In the genomic region with DNA sequence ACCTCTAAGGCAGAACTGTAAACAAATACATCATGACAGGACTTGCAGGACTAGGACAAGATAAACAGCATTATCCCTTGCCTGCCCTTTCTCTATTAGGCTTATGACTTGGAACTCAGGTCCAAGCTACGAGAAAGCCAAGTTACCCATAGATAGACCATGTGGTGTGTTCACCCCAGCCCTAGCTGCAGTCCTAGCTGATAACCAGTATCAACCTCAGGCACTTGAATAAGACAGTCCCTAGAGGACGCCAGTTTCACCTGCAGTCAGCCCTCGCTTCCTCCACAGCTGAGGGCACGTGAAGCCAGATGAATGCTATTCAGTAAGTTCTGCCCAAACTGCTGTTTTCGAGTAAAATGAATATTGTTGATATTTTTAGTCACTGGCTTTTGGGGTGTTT, we compare ENCODE assay signal across 19 mouse cellular contexts.
DNase-seq lines count a peak whose midpoint lies in the region; ATAC-seq lines count a peak whose summit lies in the region.
"Had no signal": no experiment of that assay in that cellular context is flagged by ENCODE, and none has a peak within 500 bp of the region (broad histone marks: within the 10 kb centered on the region; RNA-seq: fewer than 3 reads in every experiment).

No protein-coding gene starts in this region.

- no peak overlapping the region for H3K4me3 ChIP-seq in embryonic facial prominence, embryonic 13.5 days
- H3K4me3 ChIP-seq in embryonic facial prominence, embryonic 10.5 days = no peak overlapping the region
- H3K4me3 ChIP-seq in embryonic facial prominence, embryonic 14.5 days (ENCODE audit: low read depth, low read length) = no peak overlapping the region
- no peak overlapping the region for H3K4me3 ChIP-seq in liver, embryonic 13.5 days (replicated peaks)
- H3K4me3 ChIP-seq: forebrain, embryonic 15.5 days; heart, adult 2 months; heart, embryonic 12.5 days; hindbrain, embryonic 10.5 days had no signal

- no peak for ATAC-seq in embryonic facial prominence, embryonic 13.5 days (ENCODE audit: insufficient number of reproducible peaks, insufficient read depth, low FRiP score, low TSS enrichment, low read depth)
- ATAC-seq in embryonic facial prominence, embryonic 14.5 days (ENCODE audit: low read depth) = no peak
- peak; percentile 86 for ATAC-seq in liver, embryonic 13.5 days (ENCODE audit: low read depth)
- ATAC-seq: activated CD4-positive, CD25-positive, alpha-beta regulatory T cell, adult 4 months; forebrain, embryonic 15.5 days; Patski had no signal

- H3K4me2 ChIP-seq in embryonic facial prominence, embryonic 13.5 days = no peak overlapping the region
- no peak overlapping the region for H3K4me2 ChIP-seq in embryonic facial prominence, embryonic 14.5 days (ENCODE audit: low read depth, low read length)
- H3K4me2 ChIP-seq in liver, embryonic 13.5 days = no peak overlapping the region
- H3K4me2 ChIP-seq: forebrain, embryonic 15.5 days; heart, embryonic 12.5 days; hindbrain, embryonic 14.5 days had no signal

- peaks cover 3% of the 10 kb centered on the region; the same call in 1 of the 2 replicates for H3K27me3 ChIP-seq in embryonic facial prominence, embryonic 13.5 days
- peaks cover 21% of the 10 kb centered on the region for H3K27me3 ChIP-seq in embryonic facial prominence, embryonic 10.5 days (replicated peaks; ENCODE audit: low read depth, poor library complexity, severe bottlenecking)
- 0 out of 2 replicates have a peak, but pooled peaks cover 3% of the 10 kb centered on the region for H3K27me3 ChIP-seq in embryonic facial prominence, embryonic 14.5 days (replicated peaks; ENCODE audit: control insufficient read depth, insufficient read depth, low read length)
- H3K27me3 ChIP-seq in liver, embryonic 13.5 days = no peaks in the 10 kb centered on the region
- H3K27me3 ChIP-seq: heart, embryonic 12.5 days had no signal

- WGBS in embryonic facial prominence, embryonic 13.5 days = 34% methylated on average over 5 of the region's 5 CpGs
- WGBS in embryonic facial prominence, embryonic 10.5 days = 57% methylated on average over 5 of the region's 5 CpGs
- 49% methylated on average over 5 of the region's 5 CpGs for WGBS in embryonic facial prominence, embryonic 14.5 days
- 33% methylated on average over 5 of the region's 5 CpGs for WGBS in liver, embryonic 13.5 days (ENCODE audit: insufficient replicate concordance)

- H3K4me1 ChIP-seq in embryonic facial prominence, embryonic 13.5 days = peaks cover 17% of the 10 kb centered on the region
- H3K4me1 ChIP-seq in embryonic facial prominence, embryonic 10.5 days = peaks cover 10% of the 10 kb centered on the region
- peaks cover 9% of the 10 kb centered on the region; the same call in 1 of the 2 replicates for H3K4me1 ChIP-seq in embryonic facial prominence, embryonic 14.5 days (ENCODE audit: control insufficient read depth, insufficient read depth, low read length)
- peaks cover 27% of the 10 kb centered on the region for H3K4me1 ChIP-seq in liver, embryonic 13.5 days (replicated peaks)
- H3K4me1 ChIP-seq: heart, embryonic 12.5 days had no signal

- H3K36me3 ChIP-seq in embryonic facial prominence, embryonic 13.5 days = no peaks in the 10 kb centered on the region
- H3K36me3 ChIP-seq in embryonic facial prominence, embryonic 10.5 days (replicated peaks) = no peaks in the 10 kb centered on the region
- no peaks in the 10 kb centered on the region for H3K36me3 ChIP-seq in embryonic facial prominence, embryonic 14.5 days (ENCODE audit: control insufficient read depth, insufficient read depth, low read length)
- no peaks in the 10 kb centered on the region for H3K36me3 ChIP-seq in liver, embryonic 13.5 days
- H3K36me3 ChIP-seq: forebrain, embryonic 15.5 days; heart, embryonic 12.5 days; hindbrain, embryonic 10.5 days had no signal

- H3K9me3 ChIP-seq in embryonic facial prominence, embryonic 13.5 days = no peaks in the 10 kb centered on the region
- H3K9me3 ChIP-seq in embryonic facial prominence, embryonic 10.5 days = no peaks in the 10 kb centered on the region
- 0 out of 2 replicates have a peak, but pooled peaks cover 7% of the 10 kb centered on the region for H3K9me3 ChIP-seq in embryonic facial prominence, embryonic 14.5 days (ENCODE audit: control insufficient read depth, low read length)
- no peaks in the 10 kb centered on the region for H3K9me3 ChIP-seq in liver, embryonic 13.5 days (replicated peaks)
- H3K9me3 ChIP-seq: forebrain, embryonic 15.5 days; heart, embryonic 12.5 days; hindbrain, embryonic 10.5 days had no signal

- DNase-seq in embryonic facial prominence, embryonic 10.5 days (ENCODE audit: low spot score) = no peak
- peak; percentile 38 for DNase-seq in embryonic facial prominence, embryonic 14.5 days (ENCODE audit: low spot score)
- DNase-seq in liver, embryonic 13.5 days = peak; percentile 43
- DNase-seq in left cerebral cortex, postnatal 25 days (ENCODE audit: low spot score in 2 of 2) = no peak
- no peak for DNase-seq in cerebellum, postnatal 14 days
- no peak for DNase-seq in heart, adult 9 months (ENCODE audit: low spot score in 2 of 2)
- DNase-seq: adrenal gland, postnatal 14 days; cerebellum, adult 11 months; cerebellum, adult 8-10 months; cerebellum, postnatal 25 days; gastrocnemius, postnatal 10 days; heart, adult 2 months had no signal

- no peak overlapping the region for H3K9ac ChIP-seq in embryonic facial prominence, embryonic 13.5 days
- H3K9ac ChIP-seq in embryonic facial prominence, embryonic 14.5 days (ENCODE audit: low read depth, low read length) = no peak overlapping the region
- no peak overlapping the region for H3K9ac ChIP-seq in liver, embryonic 13.5 days
- H3K9ac ChIP-seq: forebrain, embryonic 15.5 days; heart, embryonic 12.5 days; hindbrain, embryonic 14.5 days had no signal

- 0 out of 2 replicates have a peak overlapping the region, but pooled peaks have one; percentile 34 for H3K27ac ChIP-seq in embryonic facial prominence, embryonic 13.5 days
- no peak overlapping the region for H3K27ac ChIP-seq in embryonic facial prominence, embryonic 10.5 days (replicated peaks)
- H3K27ac ChIP-seq in embryonic facial prominence, embryonic 14.5 days (replicated peaks; ENCODE audit: low read depth, low read length) = no peak overlapping the region
- H3K27ac ChIP-seq in liver, embryonic 13.5 days = no peak overlapping the region
- H3K27ac ChIP-seq: forebrain, embryonic 15.5 days; heart, adult 2 months; hindbrain, embryonic 10.5 days; hindbrain, embryonic 14.5 days had no signal

- intact Hi-C loops in left cerebral cortex, postnatal 25 days (cut with DNase I) = no loop called here

Comparison
In these comparisons a context has a peak if more than half of its experiments do, and no peak if none do; other contexts are left out.
1. DNase-seq: peak in embryonic facial prominence, embryonic 14.5 days (single experiment) and liver, embryonic 13.5 days (single experiment); none in embryonic facial prominence, embryonic 10.5 days (single experiment), left cerebral cortex, postnatal 25 days (0 of 2), cerebellum, postnatal 14 days (0 of 2) and heart, adult 9 months (0 of 2).